Comparison of ENCODE assay signal across 20 mouse cellular contexts in genomic region chr5:24894814-24895213, GRCm38 (mm10). TPM values are rescaled to one million over a fixed set of nuclear protein-coding genes. Genes with fewer than 3 reads are reported as not detected.
A peak's percentile ranks its signal among the peaks of the same experiment; 100 is the strongest.
DNase-seq lines count a peak whose midpoint lies in the region; ATAC-seq lines count a peak whose summit lies in the region.
"Had no signal": no experiment of that assay in that cellular context is flagged by ENCODE, and none has a peak within 500 bp of the region (broad histone marks: within the 10 kb centered on the region; RNA-seq: fewer than 3 reads in every experiment).

No protein-coding gene starts in this region.

- ATAC-seq in heart, embryonic 16.5 days (replicated peaks; ENCODE audit: extremely low read depth, insufficient read depth, low FRiP score): no peak
- peak; percentile 87 for ATAC-seq in activated CD4-positive, CD25-positive, alpha-beta regulatory T cell, adult 4 months
- 0 out of 2 replicates have a peak, but pooled peaks have one; percentile 47 for ATAC-seq in megakaryocyte-erythroid progenitor cell, adult 5-6 weeks (replicated peaks; ENCODE audit: low FRiP score, low TSS enrichment, poor library complexity, severe bottlenecking)
- ATAC-seq: forebrain, embryonic 16.5 days; intestine, postnatal 0 days had no signal

- no peak overlapping the region for H3K4me3 ChIP-seq in heart, embryonic 16.5 days (ENCODE audit: low read length)
- H3K4me3 ChIP-seq: erythroblast, embryonic 14.5 days; hindbrain, embryonic 13.5 days; left cerebral cortex, adult 2 months; liver, embryonic 13.5 days; lung, embryonic 15.5 days had no signal

- DNase-seq in heart, adult 18-20 months: no peak
- DNase-seq in CD4-positive, CD25-positive, alpha-beta regulatory T cell, adult 2 months (ENCODE audit: low read depth, low spot score): peak; percentile 59
- no peak for DNase-seq in natural killer cell, adult 2 months (ENCODE audit: low spot score in 2 of 2)
- DNase-seq in Muller cell, postnatal 12 days (ENCODE audit: inconsistent ontology term): no peak
- DNase-seq: adrenal gland, adult 8-10 months; cerebellum, adult 11 months; cerebellum, postnatal 25 days; liver, embryonic 13.5 days; right cerebral cortex, postnatal 4 days had no signal

- no peaks in the 10 kb centered on the region for H3K9me3 ChIP-seq in heart, embryonic 16.5 days (replicated peaks; ENCODE audit: control insufficient read depth, low read length)
- H3K9me3 ChIP-seq: G1E; hindbrain, embryonic 13.5 days; liver, embryonic 13.5 days; lung, embryonic 15.5 days had no signal

- H3K27me3 ChIP-seq in heart, embryonic 16.5 days (ENCODE audit: control insufficient read depth, insufficient read depth, low read length): no peaks in the 10 kb centered on the region
- H3K27me3 ChIP-seq: hindbrain, embryonic 13.5 days; liver, embryonic 13.5 days; lung, embryonic 15.5 days had no signal

- peak overlapping the region; percentile 9; the same call in 1 of the 2 replicates for H3K9ac ChIP-seq in heart, embryonic 16.5 days (ENCODE audit: low read length)
- H3K9ac ChIP-seq: hindbrain, embryonic 13.5 days; liver, embryonic 13.5 days; lung, embryonic 15.5 days had no signal

- no peak overlapping the region for H3K4me2 ChIP-seq in heart, embryonic 16.5 days (ENCODE audit: low read depth, low read length)
- H3K4me2 ChIP-seq: hindbrain, embryonic 13.5 days; liver, embryonic 13.5 days; lung, embryonic 15.5 days; midbrain, embryonic 11.5 days had no signal

- 28% methylated on average over 1 of the region's 1 CpGs for WGBS in heart, embryonic 16.5 days

- H3K27ac ChIP-seq in heart, embryonic 16.5 days (ENCODE audit: low read length): no peak overlapping the region
- H3K27ac ChIP-seq: hindbrain, embryonic 13.5 days; left cerebral cortex, adult 2 months; liver, embryonic 13.5 days; lung, embryonic 15.5 days had no signal

- no peaks in the 10 kb centered on the region for H3K36me3 ChIP-seq in heart, embryonic 16.5 days (ENCODE audit: control insufficient read depth, insufficient read depth)
- H3K36me3 ChIP-seq: G1E; liver, embryonic 13.5 days; lung, embryonic 15.5 days had no signal

- peaks cover 28% of the 10 kb centered on the region for H3K4me1 ChIP-seq in heart, embryonic 16.5 days (ENCODE audit: control insufficient read depth, insufficient read depth, low read length)
- H3K4me1 ChIP-seq: lung, embryonic 15.5 days had no signal

RNA-seq across cellular contexts. Expression of gene Rheb, which starts 52.4 kb away (rescaled TPM):
- 242 and 283 TPM in 2 replicates for polyA plus RNA-seq in heart, embryonic 16.5 days (2015; fragmentation: Nextera tagmentation; extraction: Ambion mirVana)
- 10 to 100 TPM; 82.6 to 85.7 TPM for total RNA-seq in heart, adult 18-20 months (2021)
- 10 to 100 TPM; 88.1 to 96.5 TPM for polyA plus RNA-seq in activated CD4-positive, CD25-positive, alpha-beta regulatory T cell, adult 4 months (2017; shearing (Covaris generic))
- 71.1 and 91.4 TPM in 2 replicates for total RNA-seq in megakaryocyte-erythroid progenitor cell, adult 5-6 weeks (2014; fragmentation: Nextera tagmentation)
- 42.6 and 55.6 TPM in 2 replicates for total RNA-seq in megakaryocyte-erythroid progenitor cell, adult 5-6 weeks (2017)
